Mouse (Mus musculus) CH12.LX (cell line): ENCODE measurements at regions not wholly inside any gene's neighbourhood (a gene's known extent, or its start where the extent isn't known, plus 50 kb on each side); places are given as distances from the start of the nearest gene placed in this dataset.

ENCODE experiments used
- DNase-seq: peaks from one replicate; pipeline ENCODE4 v3.0.0-alpha.2; 2013; ENCODE audit errors: extremely low read depth
- H3K27ac ChIP-seq: 2 replicates; pipeline ENCODE4 v1.5.1; 2012; ENCODE audit warnings: low read depth, mild to moderate bottlenecking, control low read depth, moderate library complexity; ENCODE audit not compliant: insufficient read depth
- H3K27me3 ChIP-seq: replicated peaks from 2 replicates; pipeline ENCODE3; 2012; ENCODE audit warnings: inconsistent platforms
- H3K36me3 ChIP-seq, 2 experiments: replicated peaks in 1 of 2; 2 replicates each; pipeline versions ENCODE3 to v1.6.1; 2012; ENCODE audit warnings: inconsistent platforms in 1 of 2, low read length in 1 of 2, mild to moderate bottlenecking in 1 of 2, mixed read lengths in 1 of 2, moderate library complexity in 1 of 2; ENCODE audit not compliant: control insufficient read depth in 1 of 2, insufficient read depth in 1 of 2
- H3K4me1 ChIP-seq, 2 experiments: 2 replicates each; pipeline ENCODE4 v1.6.1; 2012; ENCODE audit warnings: inconsistent platforms in 1 of 2, moderate library complexity in 1 of 2; ENCODE audit not compliant: insufficient read depth in 2 of 2, control insufficient read depth in 1 of 2
- H3K4me2 ChIP-seq: 2 replicates; pipeline ENCODE4 v1.6.1; 2012; ENCODE audit warnings: low read depth, mild to moderate bottlenecking, control low read depth; ENCODE audit not compliant: poor library complexity, insufficient read depth, severe bottlenecking
- H3K4me3 ChIP-seq, 3 experiments: fragments of 150-350 bp in 1 of 3; sonication (generic) in 1 of 3; replicated peaks in 1 of 3; 2 replicates each; pipeline versions ENCODE3 to v1.5.1; 2011 to 2012; ENCODE audit warnings: low read depth in 2 of 3, low read length in 2 of 3, mild to moderate bottlenecking in 2 of 3, moderate library complexity in 2 of 3, control low read depth in 1 of 3, improper control_type of control experiment in 1 of 3, inconsistent platforms in 1 of 3, mixed read lengths in 1 of 3; ENCODE audit not compliant: poor library complexity in 1 of 3
- H3K79me2 ChIP-seq: replicated peaks from 2 replicates; pipeline ENCODE4 v1.6.1; 2012; ENCODE audit warnings: mild to moderate bottlenecking, moderate library complexity; ENCODE audit not compliant: control insufficient read depth, poor library complexity, insufficient read depth, severe bottlenecking; ENCODE audit errors: extremely low read depth
- H3K9ac ChIP-seq: 2 replicates; pipeline ENCODE4 v1.6.1; 2012; ENCODE audit warnings: low read depth, mild to moderate bottlenecking, control low read depth, moderate library complexity; ENCODE audit not compliant: insufficient read depth
- H3K9me3 ChIP-seq: replicated peaks from 2 replicates; pipeline ENCODE3; 2012; ENCODE audit warnings: low read length, inconsistent platforms, mixed read lengths
- CHD1 ChIP-seq: IDR thresholded peaks from 2 replicates; pipeline ENCODE4 v1.6.1; 2012; ENCODE audit warnings: low read depth, low read length, improper control_type of control experiment, inconsistent platforms
- CHD2 ChIP-seq: IDR thresholded peaks from 2 replicates; pipeline ENCODE4 v1.6.1; 2011; ENCODE audit warnings: low read length, improper control_type of control experiment
- CTCF ChIP-seq, 2 experiments: IDR thresholded peaks in 1 of 2; conservative IDR thresholded peaks in 1 of 2; 2 replicates each; pipeline ENCODE4 v1.5.1; 2011 to 2012; ENCODE audit warnings: low read depth in 2 of 2, low read length in 2 of 2, improper control_type of control experiment in 1 of 2, inconsistent platforms in 1 of 2, mild to moderate bottlenecking in 1 of 2, moderate library complexity in 1 of 2
- ELF1 ChIP-seq: IDR thresholded peaks from 2 replicates; pipeline ENCODE4 v1.6.1; 2014; ENCODE audit warnings: low read depth, mild to moderate bottlenecking, inconsistent platforms, low read length, improper control_type of control experiment
- ETS1 ChIP-seq: conservative IDR thresholded peaks from 2 replicates; pipeline ENCODE4 v1.6.1; 2012; ENCODE audit warnings: low read depth, mild to moderate bottlenecking, inconsistent platforms, low read length, improper control_type of control experiment, moderate library complexity
- HCFC1 ChIP-seq: IDR thresholded peaks from 2 replicates; pipeline ENCODE4 v1.6.1; 2012; ENCODE audit warnings: low read depth, mild to moderate bottlenecking, inconsistent platforms, low read length, improper control_type of control experiment
- JUN ChIP-seq: IDR thresholded peaks from 2 replicates; pipeline ENCODE4 v1.6.1; 2011; ENCODE audit warnings: low read depth, mild to moderate bottlenecking, low read length, improper control_type of control experiment, moderate library complexity; ENCODE audit not compliant: insufficient read depth
- MAX ChIP-seq: IDR thresholded peaks from 2 replicates; pipeline ENCODE4 v1.6.1; 2011; ENCODE audit warnings: low read length, improper control_type of control experiment
- MAZ ChIP-seq: IDR thresholded peaks from 2 replicates; pipeline ENCODE4 v1.6.1; 2012; ENCODE audit warnings: low read depth, mild to moderate bottlenecking, inconsistent platforms, low read length, improper control_type of control experiment, moderate library complexity
- MYC ChIP-seq: IDR thresholded peaks from 2 replicates; pipeline ENCODE4 v1.6.1; 2011; ENCODE audit warnings: low read depth, mild to moderate bottlenecking, improper control_type of control experiment, low read length
- POLR2A ChIP-seq: IDR thresholded peaks from 2 replicates; pipeline ENCODE4 v1.6.1; 2011; ENCODE audit warnings: low read depth, mild to moderate bottlenecking, improper control_type of control experiment, low read length
- RAD21 ChIP-seq: IDR thresholded peaks from 2 replicates; pipeline ENCODE4 v1.6.1; 2011; ENCODE audit warnings: low read depth, mild to moderate bottlenecking, low read length, improper control_type of control experiment, moderate library complexity
- RCOR1 ChIP-seq: conservative IDR thresholded peaks from 2 replicates; pipeline ENCODE4 v1.6.1; 2012; ENCODE audit warnings: low read depth, mild to moderate bottlenecking, inconsistent platforms, low read length, improper control_type of control experiment
- SMC3 ChIP-seq: IDR thresholded peaks from 2 replicates; pipeline ENCODE4 v1.6.1; 2011; ENCODE audit warnings: low read depth, low read length, improper control_type of control experiment
- TBP ChIP-seq: conservative IDR thresholded peaks from 2 replicates; pipeline ENCODE4 v1.6.1; 2011; ENCODE audit warnings: low read depth, low read length, improper control_type of control experiment
- ZC3H11A ChIP-seq: IDR thresholded peaks from 2 replicates; pipeline ENCODE4 v1.6.1; 2012; ENCODE audit warnings: low read depth, mild to moderate bottlenecking, inconsistent platforms, low read length, improper control_type of control experiment
- ZKSCAN1 ChIP-seq: IDR thresholded peaks from 2 replicates; pipeline ENCODE4 v1.6.1; 2012; ENCODE audit warnings: low read depth, inconsistent platforms, low read length, improper control_type of control experiment, borderline replicate concordance
- dilution Hi-C: fragments of 300-500 bp; cut with MboI; formaldehyde crosslinking; loops from 2 replicates; pipeline ENCODE4 v1.14.3; 2020; ENCODE audit warnings: low sequenced_read_pairs; ENCODE audit not compliant: extremely low pct_unique_long_range_greater_than_20kb, extremely low pct_ligation_motif_present
- in situ Hi-C: fragments of 300-500 bp; cut with MboI; formaldehyde crosslinking; loops from 3 replicates; pipeline ENCODE4 v1.14.3; 2019; ENCODE audit warnings: low sequenced_read_pairs, low pct_ligation_motif_present, low pct_unique_long_range_greater_than_20kb, mixed read lengths

DNA sequence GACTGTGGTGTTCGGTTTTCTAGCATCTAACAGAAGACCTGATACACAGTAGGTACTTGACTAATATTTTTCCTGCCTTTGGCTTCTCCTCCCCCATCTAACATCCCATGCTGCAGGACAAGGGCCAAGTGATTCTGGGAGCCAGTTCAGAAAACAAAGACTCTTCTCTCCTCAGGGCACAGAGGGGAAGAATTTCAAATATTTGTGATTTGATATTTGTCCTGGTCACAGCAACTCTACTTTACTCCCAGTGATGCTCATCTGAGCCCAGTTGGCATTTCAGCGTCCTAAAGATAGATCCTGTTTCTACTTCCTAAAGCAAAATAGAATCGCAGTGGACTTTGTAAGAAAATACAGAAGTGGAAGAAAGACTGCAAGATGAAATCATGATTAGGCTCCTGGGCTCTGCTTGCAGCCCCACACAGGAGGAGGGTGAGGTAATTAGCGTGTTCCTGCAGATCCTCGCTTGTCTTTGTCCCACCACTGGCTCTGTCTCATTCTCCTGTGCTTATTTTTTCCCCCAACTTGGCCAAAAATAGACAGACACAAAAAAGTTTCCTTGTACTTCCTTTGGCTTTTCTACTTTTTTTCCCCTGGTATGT is 84.6 kb upstream of the Mkln1 start:
- Histone ChIP-seq H3K4me1 (peaks cover 4 to 7% of the 10 kb centered on the region in 2 experiments; a peak in 3 of 4 replicates), H3K9ac (no peak overlapping the region), H3K9me3 (peaks cover 3% of the 10 kb centered on the region), H3K4me2 (no peak overlapping the region), H3K27ac (no peak overlapping the region), H3K79me2 (no peaks in the 10 kb centered on the region), H3K36me3 (no peaks in the 10 kb centered on the region), H3K27me3 (no peaks in the 10 kb centered on the region), H3K4me3 (no peak overlapping the region)
- in situ Hi-C loops: no loop called here
- TF ChIP-seq POLR2A (no peak), RAD21 (no peak), JUN (no peak), RCOR1 (no peak), ETS1 (no peak), TBP (no peak)
- dilution Hi-C loops: no loop called here
- no peak for DNase-seq

- Histone ChIP-seq H3K4me1 (peaks cover 7 to 13% of the 10 kb centered on the region in 2 experiments), H3K79me2 (no peaks in the 10 kb centered on the region), H3K9me3 (peaks cover 3% of the 10 kb centered on the region), H3K27ac (no peak overlapping the region), H3K36me3 (no peaks in the 10 kb centered on the region), H3K9ac (peak overlapping the region; percentile 32; the same call in 1 of the 2 replicates), H3K4me2 (peak overlapping the region; percentile 69; the same call in 1 of the 2 replicates), H3K4me3 (no peak overlapping the region)
- in situ Hi-C loops (no loop called here), dilution Hi-C loops (no loop called here)
- DNase-seq: no peak
- TF ChIP-seq ZKSCAN1 (no peak), HCFC1 (no peak), JUN (no peak)
- TF ChIP-seq, all 38 proteins: peak for 0
- no peaks in the 10 kb centered on the region for H3K27me3 ChIP-seq
Observed at GRCm38 (mm10) chr6:31317741-31318225, 80.8 kb upstream of the Mkln1 start.

- no peak overlapping the region for H3K4me3 ChIP-seq
- DNase-seq: no peak
- no peak overlapping the region for H3K27ac ChIP-seq
- peaks cover 3% of the 10 kb centered on the region for H3K9me3 ChIP-seq
- H3K4me1 ChIP-seq: peaks cover 7 to 19% of the 10 kb centered on the region in 2 experiments
- in situ Hi-C loops: no loop called here
- peak overlapping the region; percentile 69 for H3K4me2 ChIP-seq
- H3K9ac ChIP-seq: peak overlapping the region; percentile 32; the same call in 1 of the 2 replicates
- no peak for TF ChIP-seq MAZ
- peak in 1 of 2 experiments; percentile 47; a peak in 2 of 4 replicates for TF ChIP-seq CTCF (conservative IDR thresholded peaks at IDR 0.05 in 1 of 2, IDR thresholded peaks at IDR 0.05 in 1 of 2; ENCODE audit: low read depth in 2 of 2, low read length in 2 of 2)
- no peak for TF ChIP-seq ETS1
- no peak for TF ChIP-seq MYC
- no peak for TF ChIP-seq CHD1
- peak; percentile 45 for TF ChIP-seq SMC3
- TF ChIP-seq POLR2A: peak; percentile 52
- TF ChIP-seq ELF1: 0 out of 2 replicates have a peak, but pooled peaks have one; percentile 10
- peak; percentile 39 for TF ChIP-seq RAD21
- TF ChIP-seq CHD2: no peak
- no peak for TF ChIP-seq ZC3H11A
- no peak for TF ChIP-seq MAX
- H3K36me3 ChIP-seq: no peaks in the 10 kb centered on the region
- dilution Hi-C loops: no loop called here
- no peaks in the 10 kb centered on the region for H3K79me2 ChIP-seq
- no peaks in the 10 kb centered on the region for H3K27me3 ChIP-seq
Observed at GRCm38 (mm10) chr6:31318506-31318905, 80.0 kb upstream of the Mkln1 start.
